Mouse (Mus musculus) C2C12 (cell line): Measurements from ENCODE around the gene Tnfaip8l1.

Experiments
- CTCF ChIP-seq: IDR thresholded peaks from one replicate; pipeline ENCODE4 v1.5.1; 2011; ENCODE audit not compliant: control insufficient read depth, insufficient read depth, insufficient read length
- MAX ChIP-seq: IDR thresholded peaks from one replicate; pipeline ENCODE4 v1.6.1; 2011; ENCODE audit warnings: mild to moderate bottlenecking, control low read depth
- USF1 ChIP-seq: IDR thresholded peaks from one replicate; pipeline ENCODE4 v1.6.1; 2011; ENCODE audit warnings: low read depth, mild to moderate bottlenecking, control low read depth, moderate library complexity

GRCm38 (mm10) chr17:56141702-56142605 is 20.3 kb upstream of the Tnfaip8l1 start:
- TF ChIP-seq CTCF: no peak
- TF ChIP-seq USF1: no peak
- TF ChIP-seq MAX: no peak
